Mouse (Mus musculus) myocyte (in vitro differentiated cells): ENCODE measurements around the gene Smok2a. TPM values are rescaled to one million over a fixed set of nuclear protein-coding genes. Genes with fewer than 3 reads are reported as not detected.
"Not testable (repeated sequence)": the region's sequence is repeated elsewhere in the genome, so short reads cannot be mapped to it uniquely, and the experiment has no call there.

ENCODE experiments used
- H3K27me3 ChIP-seq: one replicate; pipeline ENCODE4 v1.6.1; 2011; ENCODE audit not compliant: control insufficient read depth, insufficient read depth, insufficient read length
- H3K36me3 ChIP-seq: one replicate; pipeline ENCODE4 v1.6.1; 2011; ENCODE audit not compliant: control insufficient read depth, insufficient read depth
- H3K4me2 ChIP-seq: one replicate; pipeline ENCODE4 v1.6.1; 2011; ENCODE audit warnings: low read depth, control low read depth
- H3K4me3 ChIP-seq: one replicate; pipeline ENCODE4 v1.5.1; 2011; ENCODE audit warnings: mild to moderate bottlenecking, control low read depth, moderate library complexity
- H3K79me2 ChIP-seq: one replicate; pipeline ENCODE4 v1.6.1; 2011; ENCODE audit not compliant: control insufficient read depth, insufficient read depth
- H3ac ChIP-seq: one replicate; pipeline ENCODE4 v1.6.1; 2011; ENCODE audit not compliant: control insufficient read depth, insufficient read length
- CEBPB ChIP-seq: IDR thresholded peaks from 2 replicates; pipeline ENCODE4 v1.6.1; 2011; ENCODE audit warnings: mild to moderate bottlenecking, moderate library complexity; ENCODE audit not compliant: poor library complexity, insufficient read depth, severe bottlenecking
- E2F4 ChIP-seq: IDR thresholded peaks from one replicate; pipeline ENCODE4 v1.6.1; 2011; ENCODE audit warnings: mild to moderate bottlenecking, control low read depth, moderate library complexity; ENCODE audit not compliant: insufficient read depth
- MAX ChIP-seq: IDR thresholded peaks from one replicate; pipeline ENCODE4 v1.6.1; 2011; ENCODE audit warnings: low read depth, mild to moderate bottlenecking, control low read depth
- MYOD1 ChIP-seq, 3 experiments: IDR thresholded peaks; one replicate each; pipeline ENCODE4 v1.6.1; 2011; ENCODE audit warnings: control low read depth in 2 of 3, low read depth in 2 of 3, mild to moderate bottlenecking in 2 of 3, moderate library complexity in 1 of 3; ENCODE audit not compliant: insufficient read length in 2 of 3, control insufficient read depth in 1 of 3
- MYOG ChIP-seq, 3 experiments: IDR thresholded peaks; one replicate each; pipeline ENCODE4 v1.6.1; 2011; ENCODE audit warnings: control low read depth in 2 of 3, low read depth in 2 of 3, mild to moderate bottlenecking in 2 of 3; ENCODE audit not compliant: insufficient read length in 2 of 3, control insufficient read depth in 1 of 3, insufficient read depth in 1 of 3
- POLR2A ChIP-seq: IDR thresholded peaks from one replicate; pipeline ENCODE4 v1.6.1; 2011; ENCODE audit warnings: low read depth, mild to moderate bottlenecking, control low read depth, moderate library complexity; ENCODE audit not compliant: insufficient read length
- POLR2AphosphoS2 ChIP-seq: IDR thresholded peaks from one replicate; pipeline ENCODE4 v1.6.1; 2011; ENCODE audit warnings: low read depth, control low read depth; ENCODE audit not compliant: insufficient read length
- REST ChIP-seq: IDR thresholded peaks from one replicate; pipeline ENCODE4 v1.6.1; 2011; ENCODE audit warnings: mild to moderate bottlenecking, control low read depth, moderate library complexity; ENCODE audit not compliant: insufficient read depth, insufficient read length
- SRF ChIP-seq: IDR thresholded peaks from one replicate; pipeline ENCODE4 v1.6.1; 2011; ENCODE audit warnings: low read depth; ENCODE audit not compliant: control insufficient read depth, insufficient read length
- TCF12 ChIP-seq: IDR thresholded peaks from one replicate; pipeline ENCODE4 v1.6.1; 2011; ENCODE audit warnings: mild to moderate bottlenecking, control low read depth; ENCODE audit not compliant: poor library complexity, insufficient read depth, severe bottlenecking
- TCF3 ChIP-seq: IDR thresholded peaks from one replicate; pipeline ENCODE4 v1.6.1; 2011; ENCODE audit warnings: low read depth, control low read depth; ENCODE audit not compliant: insufficient read length
- polyA plus RNA-seq: library from polyadenylated mRNA; unstranded; fragments of >200 nt; fragmentation: generic; extraction: Trizol; gene quantifications from one replicate; pipeline ENCODE4 v1.2.1, GENCODE M21; 2012; ENCODE audit warnings: missing spikeins

Smok2a gene
- not detected for polyA plus RNA-seq

DNA sequence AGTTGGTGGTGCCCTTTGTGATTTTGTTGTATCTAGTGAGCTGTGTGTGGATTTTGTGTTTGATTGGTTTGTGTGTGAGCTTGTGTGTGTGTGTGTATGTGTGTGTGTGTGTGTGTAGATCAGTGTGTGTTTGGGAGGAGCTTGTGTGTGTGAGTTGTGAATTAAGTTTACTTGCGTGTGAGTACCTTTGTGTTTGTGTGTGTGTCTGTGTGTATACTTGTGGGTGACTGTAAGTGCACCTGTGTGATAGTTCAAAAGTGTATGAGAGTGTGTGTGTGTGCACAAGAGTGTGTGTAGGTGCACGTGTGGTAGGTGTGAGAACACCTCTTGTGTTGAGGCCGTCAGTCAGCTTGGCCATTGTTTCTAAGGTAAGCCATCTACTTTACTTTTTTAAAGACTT, at the start of gene Smok2a:
Smok2a (plus strand) TSS at position 301 of the 400 bp plus-strand sequence.
- no peaks in the 10 kb centered on the region for H3K36me3 ChIP-seq
- TF ChIP-seq POLR2AphosphoS2 (no peak), POLR2A (no peak), SRF (no peak), REST (no peak), MYOD1 (IDR thresholded peaks at IDR 0.05; ENCODE audit: control insufficient read depth in 1 of 3, insufficient read length in 2 of 3, low read depth in 2 of 3) (no peak), E2F4 (no peak), TCF3 (no peak), MAX (no peak), MYOG (IDR thresholded peaks at IDR 0.05; ENCODE audit: control insufficient read depth in 1 of 3, insufficient read depth in 1 of 3, insufficient read length in 2 of 3, low read depth in 2 of 3) (no peak), TCF12 (no peak), CEBPB (no peak)
- no peak within 1 kb of the TSS for H3ac ChIP-seq
- no peaks in the 10 kb centered on the region for H3K27me3 ChIP-seq
- no peak within 1 kb of the TSS for H3K4me3 ChIP-seq
- H3K79me2 ChIP-seq = no peaks in the 10 kb centered on the region
- no peak within 1 kb of the TSS for H3K4me2 ChIP-seq

GRCm38 (mm10) chr17:13173578-13173977, 47.4 kb upstream of the Smok2a start:
- H3K79me2 ChIP-seq, H3K36me3 ChIP-seq, H3K27me3 ChIP-seq, H3K4me2 ChIP-seq, H3K4me3 ChIP-seq, H3ac ChIP-seq: not testable (repeated sequence)

GRCm38 (mm10) chr17:13174029-13174428, 47.0 kb upstream of the Smok2a start:
- H3K79me2 ChIP-seq, H3ac ChIP-seq, H3K36me3 ChIP-seq, H3K4me2 ChIP-seq, H3K4me3 ChIP-seq, H3K27me3 ChIP-seq: not testable (repeated sequence)

DNA sequence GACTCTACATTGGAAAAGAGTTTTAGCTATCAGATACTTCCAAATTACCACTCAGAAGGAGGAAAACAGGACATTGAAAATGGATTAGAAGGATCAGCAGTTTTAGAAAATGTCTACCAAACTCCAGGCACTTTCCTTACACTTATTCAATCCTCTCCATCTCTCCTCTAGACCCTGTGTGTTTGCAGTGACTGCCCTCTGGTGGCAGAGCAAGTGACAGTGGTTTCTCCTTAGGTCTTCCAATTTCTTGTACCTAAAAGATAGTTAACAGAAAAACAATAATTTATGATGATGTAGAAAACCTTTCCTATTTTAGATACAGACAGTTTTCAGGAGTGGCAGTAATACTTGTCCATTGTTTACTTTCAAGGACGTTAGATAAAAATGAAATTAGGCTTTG, 45.4 kb upstream of the Smok2a start:
- H3K4me3 ChIP-seq, H3K4me2 ChIP-seq, H3K79me2 ChIP-seq: not testable (repeated sequence)

GRCm38 (mm10) chr17:13177796-13178195, 43.2 kb upstream of the Smok2a start:
- H3ac ChIP-seq, H3K36me3 ChIP-seq, H3K27me3 ChIP-seq, H3K79me2 ChIP-seq, H3K4me2 ChIP-seq, H3K4me3 ChIP-seq: not testable (repeated sequence)

More for the DNA sequence above, 45.4 kb upstream of the Smok2a start:
- H3K36me3 ChIP-seq, H3K27me3 ChIP-seq, H3ac ChIP-seq: not testable (repeated sequence)

- not testable (repeated sequence) for H3K79me2 ChIP-seq, H3K27me3 ChIP-seq, H3K4me2 ChIP-seq, H3ac ChIP-seq, H3K4me3 ChIP-seq, H3K36me3 ChIP-seq
These were observed 42.0 kb upstream of the Smok2a start for GRCm38 (mm10) chr17:13179021-13179420.

GRCm38 (mm10) chr17:13180491-13180890, 40.5 kb upstream of the Smok2a start:
- not testable (repeated sequence) for H3K4me2 ChIP-seq, H3K36me3 ChIP-seq, H3ac ChIP-seq

GRCm38 (mm10) chr17:13182712-13183111, 38.3 kb upstream of the Smok2a start:
- not testable (repeated sequence) for H3K36me3 ChIP-seq, H3K79me2 ChIP-seq, H3K4me2 ChIP-seq, H3K4me3 ChIP-seq, H3K27me3 ChIP-seq, H3ac ChIP-seq

More at GRCm38 (mm10) chr17:13180491-13180890, 40.5 kb upstream of the Smok2a start:
- H3K4me3 ChIP-seq, H3K79me2 ChIP-seq, H3K27me3 ChIP-seq: not testable (repeated sequence)

GRCm38 (mm10) chr17:13184514-13184913, 36.5 kb upstream of the Smok2a start:
- H3K36me3 ChIP-seq, H3K4me2 ChIP-seq: not testable (repeated sequence)

DNA sequence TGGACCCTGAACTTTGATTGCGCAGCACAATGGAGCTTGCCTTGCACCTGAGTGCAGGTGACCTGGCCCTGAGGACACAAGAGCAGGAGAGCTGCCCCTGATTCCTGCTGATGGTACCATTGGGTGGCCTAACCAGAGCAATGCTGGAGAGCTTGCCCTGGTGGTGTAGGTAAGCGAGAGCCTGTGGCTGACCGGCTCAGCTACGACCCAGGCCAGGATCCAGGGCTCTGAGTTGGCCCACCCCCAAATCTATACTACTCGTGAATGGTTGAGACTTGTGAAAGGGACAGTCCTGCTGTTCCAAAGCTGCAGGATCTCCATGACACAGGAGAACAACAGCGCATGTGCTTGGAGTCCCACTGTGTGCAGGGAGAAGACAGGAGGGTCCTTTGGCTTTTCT, 34.4 kb upstream of the Smok2a start:
- not testable (repeated sequence) for H3K27me3 ChIP-seq, H3K4me2 ChIP-seq, H3K4me3 ChIP-seq, H3K36me3 ChIP-seq, H3K79me2 ChIP-seq, H3ac ChIP-seq

More at GRCm38 (mm10) chr17:13184514-13184913, 36.5 kb upstream of the Smok2a start:
- not testable (repeated sequence) for H3ac ChIP-seq, H3K4me3 ChIP-seq, H3K79me2 ChIP-seq, H3K27me3 ChIP-seq

GRCm38 (mm10) chr17:13187621-13188020, 33.4 kb upstream of the Smok2a start:
- not testable (repeated sequence) for H3K79me2 ChIP-seq, H3K36me3 ChIP-seq, H3K4me2 ChIP-seq, H3K27me3 ChIP-seq, H3ac ChIP-seq, H3K4me3 ChIP-seq
